Mouse (Mus musculus) left cerebral cortex, adult 18-20 months (tissue): ENCODE results near the gene Klhdc8a. TPM values are rescaled to one million over a fixed set of nuclear protein-coding genes. Genes with fewer than 3 reads are reported as not detected.
A peak's percentile ranks its signal among the peaks of the same experiment; 100 is the strongest.
"Not testable (repeated sequence)": the region's sequence is repeated elsewhere in the genome, so short reads cannot be mapped to it uniquely, and the experiment has no call there.

Experiments
- DNase-seq, 2 experiments: peaks; one replicate each; pipeline ENCODE4 v3.0.0; 2021 to 2022; ENCODE audit warnings: low spot score in 2 of 2, mixed read lengths in 1 of 2
- long read RNA-seq, 2 experiments: library from polyadenylated mRNA; stranded (forward); transcript quantifications; one replicate each; pipeline ENCODE4 v2.0.0; 2021
- total RNA-seq, 2 experiments: library from RNA; stranded (reverse); gene quantifications; 2 replicates each; pipeline ENCODE4 v1.2.3; 2021

The Klhdc8a gene
- total RNA-seq: 10 to 100 TPM; 11.7 to 14.5 TPM
- long read RNA-seq, experiment 1, full-length matches to known transcripts: 38 of 44 reads
- long read RNA-seq, experiment 1, partial matches to known transcripts: 2 of 44 reads
- long read RNA-seq, experiment 1, other reads (novel, unspliced or antisense): 4 of 44 reads
- long read RNA-seq, experiment 2, full-length matches to known transcripts: 32 of 35 reads
- long read RNA-seq, experiment 2, partial matches to known transcripts: 3 of 35 reads
- long read RNA-seq, experiment 2, other reads (novel, unspliced or antisense): 0 of 35 reads

GRCm38 (mm10) chr1:132298425-132298800 lies at the start of gene Klhdc8a:
Klhdc8a (plus strand) TSS chr1:132298626.
- peak; percentile 46 to 63 for DNase-seq

- no peak for DNase-seq
These were observed 44.0 kb upstream of the Klhdc8a start for GRCm38 (mm10) chr1:132254467-132254866.

GRCm38 (mm10) chr1:132260331-132260730 lies 38.1 kb upstream of the Klhdc8a start:
- DNase-seq: no peak

- no peak for DNase-seq
These were observed 37.4 kb upstream of the Klhdc8a start for GRCm38 (mm10) chr1:132261058-132261457.

- DNase-seq: no peak
These were observed 34.8 kb upstream of the Klhdc8a start for GRCm38 (mm10) chr1:132263618-132264017.

- DNase-seq: no peak
These were observed 33.8 kb upstream of the Klhdc8a start for GRCm38 (mm10) chr1:132264577-132264976.

- DNase-seq: no peak
These were observed 33.1 kb upstream of the Klhdc8a start for GRCm38 (mm10) chr1:132265211-132265859.

- DNase-seq: no peak
These were observed 32.5 kb upstream of the Klhdc8a start for GRCm38 (mm10) chr1:132265936-132266335.

- no peak for DNase-seq
These were observed 31.5 kb upstream of the Klhdc8a start for GRCm38 (mm10) chr1:132266791-132267557.

- no peak for DNase-seq
These were observed 30.5 kb upstream of the Klhdc8a start for GRCm38 (mm10) chr1:132267959-132268358.

GRCm38 (mm10) chr1:132268418-132269060 lies 29.9 kb upstream of the Klhdc8a start:
- DNase-seq: peak in 1 of 2 experiments; percentile 20

- DNase-seq: no peak
These were observed 27.2 kb upstream of the Klhdc8a start for GRCm38 (mm10) chr1:132271237-132271636.

- no peak for DNase-seq
These were observed 21.7 kb upstream of the Klhdc8a start for GRCm38 (mm10) chr1:132276694-132277093.

GRCm38 (mm10) chr1:132277124-132277523 lies 21.3 kb upstream of the Klhdc8a start:
- no peak for DNase-seq

- not testable (repeated sequence) for DNase-seq
These were observed 17.8 kb upstream of the Klhdc8a start for GRCm38 (mm10) chr1:132280636-132281035.

GRCm38 (mm10) chr1:132281523-132282176 lies 16.8 kb upstream of the Klhdc8a start:
- DNase-seq: no peak

- DNase-seq: no peak
These were observed 16.3 kb upstream of the Klhdc8a start for GRCm38 (mm10) chr1:132282177-132282536.

GRCm38 (mm10) chr1:132283018-132283417 lies 15.4 kb upstream of the Klhdc8a start:
- no peak for DNase-seq

GRCm38 (mm10) chr1:132286735-132287134 lies 11.7 kb upstream of the Klhdc8a start:
- no peak for DNase-seq

GRCm38 (mm10) chr1:132287445-132287844 lies 11.0 kb upstream of the Klhdc8a start:
- no peak for DNase-seq

- no peak for DNase-seq
These were observed 10.4 kb upstream of the Klhdc8a start for GRCm38 (mm10) chr1:132287991-132288451.
